Mouse (Mus musculus) kidney, postnatal 36 days (tissue): ENCODE data around the gene Trim21.

Source experiments
- DNase-seq, 2 experiments: peaks; one replicate each; pipeline ENCODE4 v3.0.0; 2021 to 2022; ENCODE audit warnings: mixed read lengths in 2 of 2

The Trim21 gene

DNA sequence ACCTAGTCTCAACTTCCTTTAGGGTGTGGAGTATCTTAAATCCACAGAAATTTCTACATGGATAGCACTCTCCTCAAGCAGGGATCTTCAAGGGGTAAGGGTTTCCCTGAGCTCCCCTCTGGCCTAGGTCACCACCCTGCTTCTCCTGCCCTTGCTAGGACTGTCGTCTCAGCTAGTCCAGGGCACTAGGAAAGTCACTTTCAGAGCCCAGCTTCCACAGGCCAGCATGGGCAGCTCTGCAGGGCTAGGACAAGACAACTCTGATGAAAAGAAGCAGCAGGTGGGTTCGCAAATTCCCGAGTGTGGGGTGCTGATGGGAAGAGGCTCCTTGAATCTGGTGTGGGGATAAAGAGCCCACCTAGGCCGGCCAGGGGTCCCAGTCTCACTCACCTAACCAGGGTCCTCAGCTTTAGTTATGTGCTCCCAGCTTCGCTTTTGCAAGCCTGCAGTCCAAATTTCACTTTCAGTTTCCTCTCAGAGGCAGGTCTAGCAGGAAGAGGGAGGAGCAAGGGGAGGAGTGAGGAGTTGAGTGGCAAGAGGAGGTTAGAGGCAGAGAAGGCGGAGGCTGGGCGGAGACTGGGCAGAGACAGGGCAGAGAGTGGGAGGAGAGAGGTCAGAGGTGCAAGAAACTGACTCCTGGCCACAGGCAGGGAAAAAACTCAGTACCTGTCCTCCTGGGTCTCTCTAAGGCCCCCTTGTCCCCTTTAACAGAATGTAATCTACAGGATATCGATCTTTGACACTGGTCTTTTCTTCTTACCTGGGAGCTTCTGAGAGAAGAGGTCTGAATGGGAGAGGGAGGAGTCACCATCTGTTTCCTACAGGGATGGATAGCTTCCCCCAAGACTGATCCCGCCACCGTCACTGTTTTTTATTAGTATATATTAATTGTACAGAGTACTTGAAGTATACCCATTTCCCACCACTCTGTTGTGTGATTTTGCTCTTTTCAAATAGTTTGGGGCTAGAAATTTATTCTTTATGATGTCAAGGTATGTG, at the start of gene Trim21:
Gene Trim21 (minus strand): TSS at position 488 of the 999 bp plus-strand sequence.
- DNase-seq: peak; percentile 95 to 96

GRCm38 (mm10) chr7:102597378-102598031, 32.2 kb upstream of the Trim21 start, which contains the start of gene Olfr552:
Gene Olfr552, plus strand, starts transcription at chr7:102597770.
- no peak for DNase-seq

- no peak for DNase-seq
Observed at GRCm38 (mm10) chr7:102591786-102592185, 26.5 kb upstream of the Trim21 start, which contains the start of gene Olfr551. Gene Olfr551, minus strand, starts transcription at chr7:102591886.

DNA sequence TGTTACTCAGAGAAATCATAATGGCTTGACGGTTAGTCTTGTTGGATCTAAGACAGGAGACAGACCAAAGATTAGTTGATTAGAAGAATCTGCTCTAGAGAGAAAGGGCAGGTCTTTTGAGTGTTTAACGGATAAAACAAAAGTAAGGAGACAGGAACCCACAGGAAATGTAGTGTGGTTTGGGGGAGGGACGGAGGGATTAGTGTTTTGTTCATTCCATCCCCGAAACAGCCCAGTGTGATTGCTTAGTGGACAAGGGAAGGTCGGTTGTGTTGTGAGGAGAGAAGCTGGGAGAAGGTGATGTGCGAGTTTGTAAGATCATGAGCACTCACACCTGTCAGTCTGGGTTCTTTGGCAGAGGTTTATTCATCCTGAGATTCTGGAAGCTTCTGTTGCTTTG, 10.7 kb upstream of the Trim21 start:
- DNase-seq: no peak

GRCm38 (mm10) chr7:102573174-102573830, 8.0 kb upstream of the Trim21 start:
- no peak for DNase-seq

GRCm38 (mm10) chr7:102571142-102571541, 5.9 kb upstream of the Trim21 start, which contains the start of gene Olfr550:
Gene Olfr550, plus strand, starts transcription at chr7:102571442.
- DNase-seq: no peak

GRCm38 (mm10) chr7:102566219-102566618, 933 bp upstream of the Trim21 start:
- no peak for DNase-seq

DNA sequence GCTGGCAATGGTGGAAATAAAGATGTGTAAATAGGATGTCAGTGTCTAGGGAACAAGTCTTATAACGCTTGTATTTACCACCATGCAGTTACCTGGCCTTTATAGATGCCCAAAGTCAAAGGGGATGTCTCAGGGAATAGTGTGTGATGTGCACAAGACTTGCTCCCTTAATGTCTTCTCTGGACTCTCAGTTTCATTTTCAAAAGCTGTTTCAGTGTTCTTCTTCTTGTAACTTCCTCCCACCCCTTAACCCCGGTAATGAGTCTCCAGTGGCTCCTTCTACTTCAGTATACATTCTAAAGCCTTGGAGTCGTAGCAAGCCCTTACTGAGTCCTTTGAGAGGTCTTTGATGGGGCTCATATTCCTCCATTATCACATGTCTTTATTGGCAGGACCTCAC, 12.0 kb downstream of the Trim21 start:
- DNase-seq: no peak

DNA sequence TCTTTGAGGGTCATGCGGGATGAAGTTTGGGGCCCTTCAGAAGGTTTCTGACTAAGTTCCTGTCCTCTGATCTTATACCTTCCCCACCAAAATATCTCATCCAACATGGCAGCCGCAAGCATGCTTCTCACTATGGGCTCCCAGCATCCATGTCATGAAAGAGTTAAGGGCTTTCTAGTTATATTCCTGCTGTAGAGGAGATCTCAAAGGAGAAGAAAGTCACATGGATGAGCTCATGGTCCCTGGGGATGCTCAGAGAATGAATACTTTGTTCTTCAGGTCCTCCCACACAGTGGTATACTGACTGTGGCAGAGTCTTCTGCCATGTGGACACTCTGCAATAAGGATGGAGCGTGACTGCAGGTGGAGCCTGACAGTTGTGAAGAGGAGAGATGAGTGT, 15.7 kb downstream of the Trim21 start, which contains the start of gene Olfr549:
Gene Olfr549 (plus strand): TSS at position 301 of the 400 bp plus-strand sequence.
- DNase-seq: no peak

GRCm38 (mm10) chr7:102541251-102541650, 24.0 kb downstream of the Trim21 start:
- no peak for DNase-seq

- no peak for DNase-seq
Observed at GRCm38 (mm10) chr7:102540596-102540995, 24.7 kb downstream of the Trim21 start, which contains the start of gene Olfr548-ps1. Gene Olfr548-ps1, plus strand, starts transcription at chr7:102540896.

- no peak for DNase-seq
Observed at GRCm38 (mm10) chr7:102534449-102534848, 30.8 kb downstream of the Trim21 start, which contains the start of gene Olfr547. Gene Olfr547, plus strand, starts transcription at chr7:102534749.

DNA sequence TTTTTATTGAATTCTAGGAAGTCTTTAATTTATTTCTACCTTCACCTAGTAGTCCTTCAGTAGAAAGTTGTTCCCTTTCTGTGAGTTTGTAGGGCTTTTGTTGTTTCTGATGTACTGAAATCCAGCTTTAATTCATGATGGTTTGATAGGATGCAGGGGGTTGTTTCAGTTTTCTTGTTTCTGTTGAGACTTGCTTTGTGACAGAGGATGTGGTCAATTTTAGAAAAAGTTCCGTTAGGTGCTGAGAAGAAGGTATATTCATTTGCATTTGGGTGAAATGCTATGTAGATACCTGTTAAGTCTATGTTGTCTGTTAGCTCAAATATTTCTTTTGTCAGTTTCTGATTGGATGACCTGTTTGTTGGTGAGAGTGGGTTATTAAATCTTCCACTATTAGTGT, 36.2 kb downstream of the Trim21 start:
- no peak for DNase-seq

GRCm38 (mm10) chr7:102517051-102517335, 48.3 kb downstream of the Trim21 start:
- DNase-seq: no peak

GRCm38 (mm10) chr7:102516261-102517050, 48.8 kb downstream of the Trim21 start:
- peak; percentile 5 to 32 for DNase-seq

DNA sequence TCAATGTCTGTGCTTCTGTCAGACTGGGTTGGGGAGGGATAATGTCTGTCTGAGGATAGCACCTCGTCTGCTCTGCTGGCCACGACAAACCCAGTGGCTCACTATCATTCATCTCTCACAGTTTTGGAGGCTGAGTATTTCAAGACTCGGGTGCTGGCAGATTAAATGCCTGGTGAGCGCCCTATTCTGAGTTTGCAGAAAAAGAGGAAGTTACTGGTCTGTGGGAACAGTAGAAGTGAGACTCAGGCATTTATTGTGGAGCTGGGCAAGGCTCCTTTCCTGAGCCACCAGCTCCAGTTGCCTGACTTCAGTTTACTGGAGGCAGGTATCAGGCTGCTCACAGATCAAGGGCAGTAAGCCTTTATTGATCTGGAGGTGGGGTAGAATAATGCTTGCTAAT, 51.1 kb downstream of the Trim21 start:
- no peak for DNase-seq

GRCm38 (mm10) chr7:102512814-102513435, 52.4 kb downstream of the Trim21 start:
- peak; percentile 73 to 96 for DNase-seq

- DNase-seq: no peak
Observed at GRCm38 (mm10) chr7:102511927-102512326, 53.4 kb downstream of the Trim21 start.

DNA sequence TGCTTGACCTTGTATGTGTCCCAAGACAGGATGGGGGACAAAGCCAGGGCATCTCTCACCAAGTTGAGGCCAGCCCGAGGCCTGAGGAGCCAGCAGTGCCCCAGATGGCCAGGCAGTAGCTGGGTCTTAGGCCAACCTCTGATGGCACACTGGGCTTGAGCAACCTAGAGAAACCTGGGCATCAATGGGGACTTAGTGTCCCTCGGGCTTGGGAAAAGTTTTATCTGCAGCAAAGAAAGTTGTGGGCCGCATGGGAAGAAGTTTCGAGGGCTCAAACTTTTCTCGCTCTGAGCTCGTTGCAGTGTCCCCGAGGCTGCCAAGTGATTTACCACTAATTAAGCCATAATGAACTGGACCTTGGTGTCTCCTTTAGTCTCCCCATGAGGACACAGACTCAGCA, 55.6 kb downstream of the Trim21 start:
- no peak for DNase-seq

DNA sequence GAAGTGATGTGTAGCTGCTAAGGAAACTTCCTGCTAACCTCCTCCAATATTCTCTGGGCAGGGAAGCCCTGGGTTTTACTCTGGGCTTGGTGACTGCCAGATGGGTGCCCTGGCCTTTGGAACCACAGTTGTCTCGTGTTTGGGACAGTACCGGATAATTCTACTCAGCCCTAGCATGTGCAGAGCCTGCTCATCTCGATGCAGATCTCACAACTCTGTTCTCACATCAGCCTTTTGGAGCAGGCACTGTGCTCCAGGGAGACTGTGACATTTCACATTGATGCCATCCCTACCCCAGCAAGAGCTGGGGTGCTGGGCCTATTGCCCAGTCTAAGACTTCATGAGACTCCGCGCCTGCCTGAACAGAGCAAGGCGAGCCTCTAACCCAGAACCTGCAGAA, 56.6 kb downstream of the Trim21 start:
- DNase-seq: no peak

- DNase-seq: no peak
Observed at GRCm38 (mm10) chr7:102508066-102508465, 57.2 kb downstream of the Trim21 start.
